Mouse (Mus musculus) C2C12 (cell line): Measurements from ENCODE around the gene Slc22a18. TPM values are rescaled to one million over a fixed set of nuclear protein-coding genes. Genes with fewer than 3 reads are reported as not detected.

ENCODE experiments used
- H3K27me3 ChIP-seq: one replicate; pipeline ENCODE4 v1.6.1; 2011; ENCODE audit not compliant: control insufficient read depth, insufficient read depth, insufficient read length
- H3K36me3 ChIP-seq: one replicate; pipeline ENCODE4 v1.6.1; 2011; ENCODE audit not compliant: control insufficient read depth, insufficient read depth
- H3K4me3 ChIP-seq: one replicate; pipeline ENCODE4 v1.5.1; 2011; ENCODE audit warnings: mild to moderate bottlenecking, control low read depth; ENCODE audit not compliant: poor library complexity, insufficient read depth, severe bottlenecking
- H3K79me2 ChIP-seq: one replicate; pipeline ENCODE4 v1.6.1; 2011; ENCODE audit not compliant: control insufficient read depth, insufficient read depth
- H3K79me3 ChIP-seq: one replicate; pipeline ENCODE4 v1.6.1; 2011; ENCODE audit warnings: low read depth, control low read depth
- H3ac ChIP-seq: one replicate; pipeline ENCODE3; 2011; ENCODE audit warnings: low read depth; ENCODE audit not compliant: control insufficient read depth, insufficient read length
- CEBPB ChIP-seq: IDR thresholded peaks from one replicate; pipeline ENCODE4 v1.6.1; 2011; ENCODE audit warnings: low read depth, mild to moderate bottlenecking, control low read depth, moderate library complexity
- CTCF ChIP-seq: IDR thresholded peaks from one replicate; pipeline ENCODE4 v1.5.1; 2011; ENCODE audit not compliant: control insufficient read depth, insufficient read depth, insufficient read length
- FOSL1 ChIP-seq: IDR thresholded peaks from one replicate; pipeline ENCODE4 v1.8.0; 2011; ENCODE audit warnings: mild to moderate bottlenecking, low read length; ENCODE audit not compliant: poor library complexity, insufficient read depth, severe bottlenecking
- MAX ChIP-seq: IDR thresholded peaks from one replicate; pipeline ENCODE4 v1.6.1; 2011; ENCODE audit warnings: mild to moderate bottlenecking, control low read depth
- MYOD1 ChIP-seq: IDR thresholded peaks from one replicate; pipeline ENCODE4 v1.6.1; 2011; ENCODE audit warnings: low read depth; ENCODE audit not compliant: control insufficient read depth, insufficient read length
- MYOG ChIP-seq: IDR thresholded peaks from one replicate; pipeline ENCODE4 v1.6.1; 2011; ENCODE audit not compliant: control insufficient read depth, insufficient read length; ENCODE audit errors: extremely low read depth
- USF1 ChIP-seq: IDR thresholded peaks from one replicate; pipeline ENCODE4 v1.6.1; 2011; ENCODE audit warnings: low read depth, mild to moderate bottlenecking, control low read depth, moderate library complexity
- polyA plus RNA-seq: library from polyadenylated mRNA; unstranded; fragments of >200 nt; fragmentation: generic; extraction: Trizol; gene quantifications from one replicate; pipeline ENCODE4 v1.2.1, GENCODE M21; 2012; ENCODE audit warnings: missing spikeins

Gene Slc22a18
- polyA plus RNA-seq, 1 experiment, result not detected

- Histone ChIP-seq H3K4me3 (no peak overlapping the region), H3K79me2 (no peaks in the 10 kb centered on the region), H3ac (no peak overlapping the region), H3K36me3 (no peaks in the 10 kb centered on the region), H3K27me3 (peaks cover 49% of the 10 kb centered on the region), H3K79me3 (no peaks in the 10 kb centered on the region)
- TF ChIP-seq MYOG, result no peak
- no peak for TF ChIP-seq CTCF
- no peak for TF ChIP-seq CEBPB
- TF ChIP-seq USF1, result no peak
- TF ChIP-seq FOSL1, result no peak
- no peak for TF ChIP-seq MYOD1
Observed at GRCm38 (mm10) chr7:143498584-143498983, 25.0 kb downstream of the Slc22a18 start.

DNA sequence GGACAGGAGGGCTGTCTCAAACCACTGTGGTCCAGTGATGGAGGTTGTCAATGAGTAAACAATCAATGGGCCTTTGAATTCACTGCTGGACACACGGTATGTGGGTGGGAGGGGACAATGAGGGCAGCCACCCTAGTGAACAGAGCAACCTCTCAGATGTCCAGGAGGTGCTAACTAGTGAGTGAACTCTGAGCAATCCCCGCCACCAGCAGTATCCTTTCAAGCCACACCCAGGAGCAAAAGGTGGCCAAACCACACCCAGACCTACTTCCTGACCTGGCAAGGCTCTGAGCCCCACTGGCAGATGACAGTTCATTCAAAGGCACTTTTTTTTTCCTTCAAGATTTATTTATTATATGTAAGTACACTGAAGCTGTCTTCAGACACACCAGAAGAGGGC is 27.4 kb downstream of the Slc22a18 start:
- H3K27me3 ChIP-seq, result peaks cover 41% of the 10 kb centered on the region
- TF ChIP-seq FOSL1 (no peak), USF1 (no peak), MAX (no peak), MYOG (no peak), CTCF (no peak), MYOD1 (no peak), CEBPB (no peak)
- H3K79me2 ChIP-seq, result no peaks in the 10 kb centered on the region
- H3K36me3 ChIP-seq, result no peaks in the 10 kb centered on the region
- no peak overlapping the region for H3K4me3 ChIP-seq
- H3K79me3 ChIP-seq, result no peaks in the 10 kb centered on the region
- H3ac ChIP-seq, result no peak overlapping the region

DNA sequence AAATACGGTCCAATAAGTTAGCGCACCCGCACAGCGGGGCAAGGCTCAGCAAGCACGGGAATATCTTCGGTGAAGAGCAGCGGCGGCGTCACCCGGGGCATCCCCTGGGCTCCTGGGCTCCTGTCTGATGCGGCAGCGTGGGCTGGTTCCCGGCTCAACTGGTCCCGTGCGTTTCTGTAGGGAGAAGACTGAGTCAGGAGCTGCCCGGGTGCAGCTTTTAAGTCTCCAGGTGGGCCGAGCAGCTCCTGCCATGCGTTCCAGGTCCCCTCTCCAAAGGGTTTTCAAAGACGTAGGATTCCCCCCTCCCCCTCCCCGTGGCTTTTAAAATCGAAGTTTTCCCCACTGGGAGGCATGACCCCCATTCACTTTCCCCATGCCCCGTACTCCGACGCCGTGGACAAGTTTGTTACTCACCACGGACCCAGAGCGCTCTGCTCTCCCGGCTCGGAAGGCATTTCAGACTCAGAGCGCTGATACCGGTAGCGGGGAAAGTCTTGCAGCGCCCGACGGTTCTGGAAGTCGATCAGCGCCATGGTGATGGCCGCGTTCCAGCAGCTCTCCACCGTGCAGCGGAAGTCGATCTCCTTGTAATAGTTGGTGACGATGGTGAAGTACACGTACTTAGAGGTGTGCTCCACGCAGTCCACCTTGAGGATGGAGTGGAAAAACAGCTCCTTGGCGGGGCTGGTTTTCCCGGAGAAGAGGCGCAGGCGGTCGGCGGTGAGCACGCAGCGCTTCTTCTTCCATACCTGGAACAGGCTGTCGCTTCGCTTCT is 28.3 kb downstream of the Slc22a18 start:
- no peak for TF ChIP-seq CTCF
- no peak for TF ChIP-seq MYOD1
- no peak for TF ChIP-seq MAX
- no peak for TF ChIP-seq MYOG
- no peak for TF ChIP-seq CEBPB
- TF ChIP-seq FOSL1, result no peak
- no peak for TF ChIP-seq USF1
- Histone ChIP-seq H3ac (no peak overlapping the region), H3K79me2 (no peaks in the 10 kb centered on the region), H3K79me3 (no peaks in the 10 kb centered on the region), H3K4me3 (no peak overlapping the region), H3K36me3 (no peaks in the 10 kb centered on the region), H3K27me3 (peaks cover 41% of the 10 kb centered on the region)

DNA sequence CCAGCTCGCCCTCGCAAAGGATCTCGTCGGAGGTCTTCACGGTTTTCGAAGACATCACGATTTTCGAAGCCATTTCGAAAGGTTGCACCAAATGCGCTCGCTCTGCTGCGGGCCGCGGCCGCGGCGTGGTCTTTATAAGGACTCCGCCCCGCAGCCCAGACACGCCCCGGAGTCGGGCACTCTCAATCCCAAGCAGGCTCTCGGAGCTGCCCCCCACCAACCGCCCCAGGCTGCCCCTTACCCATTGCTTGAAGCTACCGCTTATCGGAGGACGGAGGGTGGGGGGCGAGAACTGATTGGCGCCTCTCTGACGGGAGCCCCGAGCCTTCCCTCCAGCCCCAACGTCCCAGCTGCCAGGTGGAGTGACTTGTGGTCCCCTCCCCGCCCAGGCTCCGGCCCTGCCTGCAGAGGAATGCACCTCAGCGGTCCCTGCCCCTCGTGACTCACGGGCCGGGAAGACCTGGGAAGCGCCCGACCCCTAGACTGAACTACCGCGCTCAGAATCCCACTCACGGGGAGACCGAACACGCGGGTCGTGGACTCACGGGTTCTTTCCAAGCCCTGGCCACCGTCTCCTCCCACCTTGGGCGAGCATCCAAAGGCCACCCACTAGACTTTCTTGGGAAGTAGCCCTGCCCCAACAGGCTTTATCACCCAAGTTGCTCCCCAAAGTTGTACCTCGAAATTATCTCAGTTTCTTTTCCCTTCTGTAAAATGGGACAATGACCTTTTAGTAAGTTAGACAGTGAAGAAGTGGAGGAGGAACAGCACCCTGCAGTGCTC is 29.1 kb downstream of the Slc22a18 start, which contains the start of gene Phlda2:
Phlda2 (minus strand) TSS at position 733 of the 783 bp plus-strand sequence.
- H3K36me3 ChIP-seq, result no peaks in the 10 kb centered on the region
- H3K79me3 ChIP-seq, result no peaks in the 10 kb centered on the region
- H3ac ChIP-seq, result no peak within 1 kb of the TSS
- no peaks in the 10 kb centered on the region for H3K79me2 ChIP-seq
- TF ChIP-seq MAX (no peak), CTCF (no peak), MYOG (no peak), FOSL1 (no peak), CEBPB (no peak), USF1 (no peak), MYOD1 (no peak)
- no peak within 1 kb of the TSS for H3K4me3 ChIP-seq
- peaks cover 41% of the 10 kb centered on the region for H3K27me3 ChIP-seq

DNA sequence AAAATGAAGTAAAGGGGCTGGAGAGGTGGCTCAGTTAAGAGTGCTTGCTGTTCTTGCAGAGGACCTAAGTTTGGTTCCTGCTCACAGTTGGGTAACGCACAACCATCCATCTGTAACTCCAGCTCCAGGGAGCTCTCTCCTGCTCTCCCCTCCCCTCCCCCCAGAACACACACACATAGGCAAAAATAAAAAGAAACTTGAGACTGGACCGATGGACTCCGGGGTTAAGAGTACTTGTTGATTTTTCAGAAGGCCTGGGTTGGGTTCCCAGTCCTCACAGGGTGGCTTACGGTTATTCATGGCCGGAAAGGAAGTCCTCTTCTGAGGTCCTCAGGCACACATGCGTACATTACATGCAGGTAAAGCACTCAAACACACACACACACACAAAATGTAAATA is 30.4 kb downstream of the Slc22a18 start:
- peaks cover 27% of the 10 kb centered on the region for H3K27me3 ChIP-seq

More for the DNA sequence above, 30.4 kb downstream of the Slc22a18 start:
- no peaks in the 10 kb centered on the region for H3K36me3 ChIP-seq
- TF ChIP-seq CTCF, result no peak
- H3K4me3 ChIP-seq, result no peak overlapping the region
- H3K79me3 ChIP-seq, result no peaks in the 10 kb centered on the region
- H3ac ChIP-seq, result no peak overlapping the region
- no peaks in the 10 kb centered on the region for H3K79me2 ChIP-seq
